Mouse (Mus musculus) ZHBTc4 (cell line): ENCODE results near the gene Bak1.

ENCODE experiments used
- DNase-seq: peaks from one replicate; pipeline ENCODE4 v3.0.0-alpha.2; 2011; ENCODE audit warnings: low read depth, low spot score

Gene Bak1

DNA sequence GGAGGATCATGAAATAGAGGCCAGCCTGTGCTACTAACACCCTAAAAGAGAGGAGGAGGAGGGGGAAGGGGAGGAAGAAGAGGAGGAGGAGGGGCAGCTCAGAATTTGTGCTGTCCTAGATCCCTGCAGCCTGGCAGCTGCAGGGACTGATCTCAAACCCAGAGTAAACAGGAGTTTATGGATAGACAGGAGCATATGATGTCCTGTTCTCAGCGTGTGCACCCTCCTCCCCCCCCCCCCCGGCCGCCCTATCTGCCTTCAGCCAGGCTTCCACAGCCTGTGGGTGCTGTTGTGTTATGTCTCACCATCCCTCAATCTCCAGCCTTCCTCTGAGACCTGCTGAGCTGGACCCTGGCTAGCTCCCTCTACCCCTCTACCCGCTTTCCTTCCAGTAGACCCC lies at the start of gene Bak1:
TSS of gene Bak1 (minus strand) at position 101 of the 400 bp plus-strand sequence.
- DNase-seq = no peak

DNA sequence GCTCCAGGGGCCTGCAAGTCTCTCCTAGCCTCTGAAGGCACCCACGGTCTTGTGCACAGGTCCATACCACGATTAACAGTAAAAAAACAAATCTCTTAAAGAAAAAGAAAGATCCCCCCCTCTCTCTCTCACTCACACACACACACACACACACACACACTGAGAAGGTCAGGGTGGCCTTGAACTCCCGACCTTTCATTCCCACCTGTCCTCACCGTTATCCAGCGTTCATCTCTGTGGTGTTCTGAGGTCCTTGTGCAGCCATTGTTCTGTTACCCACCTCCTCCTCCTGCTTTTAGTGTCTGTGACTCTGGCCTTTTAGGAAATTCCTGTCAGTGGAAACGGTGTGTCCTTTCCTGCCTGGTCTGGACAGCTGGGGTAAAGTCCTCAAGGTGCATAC lies 49.7 kb upstream of the Bak1 start:
- DNase-seq = no peak

DNA sequence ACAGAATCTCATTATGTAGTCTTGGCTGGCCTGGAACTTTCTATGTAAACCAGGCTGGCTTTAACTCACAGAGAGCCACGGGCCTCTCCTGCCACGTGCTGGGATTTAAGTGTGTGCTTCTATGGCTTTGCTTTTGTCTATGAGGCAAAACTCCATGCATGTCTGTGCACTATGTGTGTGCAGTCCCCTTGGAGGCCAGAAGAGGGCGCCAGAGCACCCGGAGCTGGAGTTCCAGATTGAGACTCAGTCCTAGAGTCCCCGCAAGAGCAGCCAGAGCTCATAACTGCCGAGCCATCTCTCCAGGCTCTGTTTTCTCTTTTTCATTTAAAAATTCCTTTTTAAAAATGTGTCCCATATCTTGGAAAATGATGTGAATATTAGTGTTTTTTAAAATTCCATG lies 49.1 kb upstream of the Bak1 start:
- peak; percentile 92 for DNase-seq

DNA sequence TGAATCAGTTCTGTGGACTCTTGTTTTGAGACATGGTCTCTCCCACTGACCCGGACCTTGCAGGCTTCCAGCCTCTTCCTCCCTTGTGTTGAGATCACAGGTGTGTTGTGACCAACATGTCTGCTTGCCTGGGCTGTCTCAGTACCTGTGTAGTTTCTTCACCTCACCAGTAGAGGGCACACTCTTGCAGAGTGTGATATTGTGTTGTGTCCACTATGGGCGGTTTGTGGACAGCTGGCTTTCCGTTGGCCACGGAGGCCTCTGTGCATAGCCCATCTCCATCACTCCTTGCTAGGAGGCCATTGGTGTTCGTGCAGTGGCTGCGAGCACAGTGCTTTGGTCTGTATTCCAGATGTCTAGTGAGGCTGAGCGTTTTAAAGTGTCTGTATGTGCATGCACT lies 48.3 kb upstream of the Bak1 start:
- DNase-seq = peak; percentile 57

DNA sequence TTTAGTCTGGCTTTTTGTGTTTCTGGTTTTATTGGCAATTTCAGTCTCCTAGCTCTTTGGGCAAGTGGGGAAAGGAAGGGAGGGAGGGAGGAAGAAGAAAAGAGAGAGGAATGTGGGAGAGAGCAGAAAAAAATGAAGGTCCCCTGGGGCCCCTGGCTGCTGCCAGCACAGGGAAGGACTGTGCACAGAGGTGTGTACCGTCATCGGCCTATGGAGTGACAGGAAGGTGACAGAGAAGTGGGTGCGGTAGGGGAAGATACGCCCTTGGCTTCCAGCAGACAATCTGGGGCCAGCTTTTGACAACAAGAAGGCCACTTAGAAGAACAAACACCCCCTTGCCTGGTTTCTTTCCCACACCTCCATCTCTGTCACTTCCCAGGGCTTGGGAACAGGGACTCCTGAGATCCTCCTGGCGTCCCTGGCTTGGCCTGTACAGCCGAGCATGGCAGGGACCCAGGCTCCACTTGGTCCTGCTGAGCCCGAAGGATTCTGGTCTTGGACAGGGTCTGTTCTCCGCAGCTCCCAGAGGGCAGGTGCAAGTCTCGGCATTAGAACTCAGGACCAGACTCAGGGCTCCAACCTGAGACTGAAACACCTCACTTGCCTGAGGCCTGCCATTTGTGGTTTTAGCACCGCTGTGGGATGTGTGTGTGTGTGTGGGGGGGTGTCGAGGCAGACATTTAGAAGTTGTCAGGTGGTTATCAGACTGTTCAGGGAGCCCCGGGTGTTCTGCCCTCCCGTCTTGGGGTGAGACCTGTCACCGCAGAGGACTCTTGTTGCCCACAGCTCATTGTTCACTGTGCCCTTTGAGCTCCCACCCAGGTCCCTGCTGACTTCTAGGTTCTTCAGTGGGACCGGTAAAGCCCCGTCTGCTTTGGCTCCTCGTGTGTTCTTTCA lies 46.3 kb upstream of the Bak1 start:
- DNase-seq = no peak

DNA sequence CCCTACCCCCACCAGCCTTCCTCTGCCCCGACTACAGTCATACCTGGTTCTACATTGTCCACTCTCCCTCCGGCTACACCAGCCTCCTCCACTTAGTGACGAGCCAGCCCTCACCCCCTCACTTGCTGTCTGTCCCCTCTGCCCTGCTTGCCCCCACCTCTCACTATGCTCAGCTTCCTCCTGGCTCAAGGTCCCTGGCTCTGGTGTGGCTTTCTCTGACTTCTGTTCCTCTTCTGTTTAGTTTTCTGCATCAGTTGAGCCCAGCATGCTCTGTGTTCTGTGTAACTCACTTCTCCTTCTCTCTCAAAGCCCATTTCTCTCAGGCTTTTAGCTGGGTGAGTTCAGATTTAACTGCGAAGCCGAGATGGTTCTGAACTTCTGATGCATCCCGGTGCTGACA lies 45.4 kb upstream of the Bak1 start:
- DNase-seq = no peak

DNA sequence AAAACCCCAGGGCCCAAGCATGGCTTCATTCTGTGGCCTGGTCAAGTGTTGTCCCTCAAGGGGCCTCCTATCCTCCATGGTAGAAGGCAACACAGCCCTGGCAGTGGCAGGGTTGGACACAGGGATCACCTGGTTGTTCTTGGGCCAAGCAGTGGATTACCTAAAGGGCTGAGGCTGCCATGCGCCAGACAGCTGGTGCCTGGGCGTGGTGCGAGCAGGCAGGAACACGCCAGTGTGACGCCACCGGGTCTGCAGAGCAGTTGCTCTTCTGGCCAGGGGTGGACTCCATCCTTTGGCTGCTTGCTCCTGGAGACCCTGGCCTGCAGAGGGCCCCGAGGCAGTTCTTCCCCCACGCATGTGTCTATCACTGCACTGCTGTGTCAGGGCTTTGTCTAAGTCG lies 45.0 kb upstream of the Bak1 start:
- no peak for DNase-seq

DNA sequence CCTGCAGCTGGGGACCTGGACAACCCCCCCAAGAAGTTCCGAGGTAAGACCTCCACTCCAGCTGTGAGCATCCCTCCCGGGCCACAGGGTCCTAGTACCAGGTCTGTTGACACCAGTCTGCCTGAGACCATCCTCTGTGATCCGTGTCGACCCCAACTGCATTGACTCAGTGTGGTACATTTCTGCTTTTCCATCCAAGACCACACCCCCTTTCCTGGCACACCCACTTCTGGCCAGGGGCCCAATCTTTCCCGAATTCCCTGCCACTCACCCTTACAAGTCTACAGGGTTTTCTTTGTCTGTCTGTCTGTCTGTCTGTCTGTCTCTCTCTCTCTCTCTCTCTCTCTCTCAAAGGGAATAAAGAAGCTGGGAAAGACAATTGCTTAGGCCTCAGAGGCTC lies 44.3 kb upstream of the Bak1 start:
- no peak for DNase-seq

DNA sequence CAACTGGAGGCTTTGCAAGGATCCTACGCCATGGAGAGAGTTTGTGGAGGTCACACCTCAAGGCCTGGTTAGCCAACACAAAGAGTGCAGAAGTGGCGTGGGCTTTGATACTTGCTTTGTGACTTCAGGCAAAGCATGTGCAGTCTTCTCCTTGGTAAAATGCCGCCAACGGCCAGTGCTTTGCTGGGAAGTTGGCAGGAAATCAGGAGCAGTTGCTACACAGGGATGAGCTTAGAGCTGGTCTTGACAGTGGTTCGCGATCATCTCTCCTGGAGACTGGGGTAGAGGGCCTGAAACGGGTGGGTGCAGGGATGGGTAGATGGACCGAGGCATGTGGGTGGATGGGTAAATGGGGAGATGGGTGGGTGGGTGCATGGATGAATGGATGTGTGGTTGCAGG lies 43.6 kb upstream of the Bak1 start:
- DNase-seq = no peak

DNA sequence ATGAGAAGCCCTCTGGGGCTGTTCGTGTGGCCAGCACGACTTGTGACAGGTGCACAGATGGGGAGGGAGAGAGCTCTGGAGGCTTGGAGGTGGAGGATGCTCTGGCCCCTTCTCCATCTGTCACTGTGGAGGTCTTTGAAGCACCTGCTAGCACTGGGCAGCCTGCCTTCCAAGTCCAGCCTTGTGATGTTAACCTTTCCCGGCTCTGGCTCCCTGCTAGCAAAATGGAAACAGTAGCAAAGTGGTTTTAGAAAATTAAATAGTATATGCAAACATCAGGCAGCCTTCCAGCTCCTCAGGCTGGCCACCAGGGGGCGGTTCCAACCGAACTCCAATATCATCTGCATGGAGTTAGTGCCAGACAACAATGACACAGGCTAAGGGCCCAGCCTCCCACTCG lies 42.8 kb upstream of the Bak1 start:
- DNase-seq = peak; percentile 61

DNA sequence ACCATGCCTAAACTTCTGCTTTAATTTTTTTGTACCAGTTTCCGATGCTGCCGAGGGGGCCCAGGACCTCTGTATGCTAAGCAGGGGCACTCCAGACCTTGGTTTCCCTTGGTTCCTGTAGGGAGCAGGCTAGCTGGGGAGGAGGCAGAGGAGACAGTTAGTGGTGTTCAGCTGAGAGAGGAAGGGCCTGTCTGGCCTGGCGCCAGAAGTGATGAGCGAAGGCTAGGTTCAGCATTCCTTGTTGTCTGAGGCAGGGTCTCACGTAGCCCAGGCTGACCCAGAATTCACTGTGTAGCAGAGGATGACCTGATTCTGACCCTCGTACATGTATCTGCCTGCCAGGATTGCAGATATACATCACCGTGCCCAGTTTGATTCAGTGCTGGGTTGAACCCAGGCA lies 42.1 kb upstream of the Bak1 start:
- DNase-seq = no peak

DNA sequence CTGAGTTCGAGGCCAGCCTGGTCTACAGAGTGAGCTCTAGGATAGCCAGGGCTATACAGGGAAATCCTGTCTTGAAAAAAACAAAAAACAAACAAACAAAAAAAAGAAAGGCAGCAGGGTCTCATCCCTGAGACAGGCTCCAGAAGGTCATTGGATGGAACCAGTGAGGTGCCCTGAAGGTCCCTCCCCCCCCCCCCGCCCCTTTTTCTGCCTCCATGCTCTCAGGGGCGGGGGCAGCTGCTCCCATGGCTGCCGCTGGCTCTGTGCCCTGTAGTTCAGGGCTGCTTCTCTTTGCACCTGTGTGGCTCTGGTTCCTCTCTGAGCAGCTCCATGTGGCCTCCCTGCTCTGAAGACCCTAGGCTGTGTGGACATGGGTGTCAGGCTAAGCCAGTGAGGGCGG lies 40.3 kb upstream of the Bak1 start:
- peak; percentile 78 for DNase-seq

DNA sequence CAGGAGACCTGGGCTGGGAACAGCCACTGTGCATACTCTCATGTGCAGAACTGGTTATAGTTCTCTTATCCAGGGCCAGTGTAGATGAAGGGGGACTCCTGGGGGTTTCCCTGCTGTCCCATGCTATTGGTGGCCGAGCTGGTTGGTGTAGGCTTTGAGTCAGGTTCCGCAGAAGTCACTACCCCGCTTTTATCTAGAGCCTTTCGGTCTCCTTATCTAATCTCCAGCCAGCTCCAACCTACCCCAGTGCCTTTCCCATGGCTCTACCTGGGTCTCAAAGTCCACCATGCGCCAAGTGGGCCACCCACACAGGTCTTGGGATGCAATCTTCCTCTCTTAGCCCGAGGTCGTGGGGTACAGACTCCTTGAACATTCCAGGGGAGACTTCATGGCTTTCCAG lies 37.3 kb upstream of the Bak1 start:
- no peak for DNase-seq

DNA sequence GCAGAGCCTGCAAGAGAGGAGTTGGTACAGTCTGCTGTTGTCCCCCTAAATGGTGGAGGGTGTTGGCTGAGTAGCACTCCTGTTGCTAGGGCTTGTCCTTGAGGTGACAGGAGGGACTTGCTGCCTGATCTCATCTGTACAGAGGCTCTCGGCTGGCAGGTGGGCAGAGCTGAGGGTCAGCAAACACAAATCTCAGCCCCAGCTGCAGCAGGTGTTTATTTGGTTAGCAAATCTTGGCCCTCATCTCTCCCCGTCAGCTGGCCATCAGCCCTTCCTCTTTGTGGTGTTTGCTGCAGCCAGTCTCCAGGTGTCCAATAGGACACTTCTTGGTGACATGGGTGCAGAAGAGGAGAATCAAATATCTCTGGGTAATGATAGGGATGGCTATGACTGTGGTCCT lies 35.4 kb upstream of the Bak1 start:
- no peak for DNase-seq

DNA sequence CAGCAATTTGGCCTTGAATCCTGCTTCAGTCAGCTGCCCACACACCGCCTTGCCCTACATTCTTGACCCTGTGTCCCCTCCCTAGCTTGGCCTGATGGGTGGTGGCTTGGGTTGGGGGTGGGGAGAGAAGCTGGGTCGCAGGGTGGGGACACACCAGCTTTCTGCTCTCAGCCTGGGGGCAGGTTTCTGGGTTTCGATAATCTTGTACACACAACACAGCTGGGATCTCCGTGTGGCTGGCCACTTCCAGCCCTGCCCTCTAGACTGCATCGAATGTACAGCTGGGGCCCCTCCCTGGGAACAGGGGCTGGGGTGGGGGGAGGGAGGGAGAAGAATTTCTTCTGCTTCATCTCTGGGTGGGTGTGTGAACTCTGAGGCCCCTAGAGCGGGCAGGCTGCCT lies 34.9 kb upstream of the Bak1 start:
- DNase-seq = peak; percentile 73

DNA sequence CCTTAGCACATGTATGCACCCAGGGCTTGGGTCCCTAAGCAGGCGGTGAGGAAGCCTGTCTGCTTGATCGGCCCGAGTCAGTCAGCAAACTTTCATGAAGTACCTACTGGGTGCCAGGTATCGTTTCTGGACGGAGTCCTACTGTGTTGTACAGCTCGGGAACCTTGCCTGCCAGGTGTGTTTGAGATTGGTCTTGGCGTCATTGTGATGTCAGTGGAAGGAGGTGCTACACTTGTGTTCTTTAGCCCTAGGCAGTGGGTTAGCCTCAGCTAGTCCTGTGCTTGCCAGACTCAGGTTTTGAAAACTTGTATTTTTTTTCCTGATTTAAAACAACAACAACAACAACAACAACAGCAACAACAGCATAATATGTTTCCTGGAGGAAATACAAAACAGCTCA lies 33.9 kb upstream of the Bak1 start:
- peak; percentile 51 for DNase-seq

DNA sequence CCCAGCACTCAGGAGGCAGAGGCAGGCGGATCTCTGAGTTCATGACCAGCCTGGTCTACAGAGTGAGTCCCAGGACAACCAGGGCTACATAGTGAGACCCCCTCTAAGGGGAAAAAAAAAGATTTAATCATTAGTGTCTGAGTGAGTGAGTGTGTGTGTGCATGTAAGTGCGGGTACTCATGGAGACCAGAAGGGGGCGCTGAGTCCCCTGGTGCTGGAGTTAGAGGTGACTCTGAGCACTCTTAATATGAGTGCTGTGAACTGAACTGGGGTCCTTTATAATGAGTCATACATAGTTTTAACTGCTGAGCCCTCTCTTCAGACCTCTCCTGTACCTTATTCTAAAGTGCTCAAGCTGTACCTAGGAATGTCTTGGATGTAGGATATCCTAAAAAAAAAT lies 32.9 kb upstream of the Bak1 start:
- DNase-seq = peak; percentile 58

DNA sequence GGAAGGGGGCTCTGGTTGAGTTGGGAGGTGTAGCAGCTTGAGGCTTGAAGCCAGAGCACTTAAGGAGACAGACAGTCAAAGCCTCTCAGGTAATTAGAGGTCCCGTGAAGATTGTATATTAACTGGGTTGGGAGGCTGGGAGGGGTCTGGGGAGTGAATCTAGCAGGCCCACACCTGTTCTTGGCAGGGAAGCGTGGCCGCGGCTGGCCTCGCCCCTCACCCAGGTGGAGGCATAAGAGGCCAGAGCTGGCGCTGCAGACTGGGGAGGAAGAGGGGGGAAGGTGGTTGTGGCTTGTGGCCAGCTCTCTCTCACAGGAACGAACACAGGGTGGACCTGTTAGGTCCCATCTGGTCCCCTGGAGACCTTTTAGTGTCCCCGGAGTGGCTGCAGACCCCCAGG lies 31.9 kb upstream of the Bak1 start:
- DNase-seq = no peak

DNA sequence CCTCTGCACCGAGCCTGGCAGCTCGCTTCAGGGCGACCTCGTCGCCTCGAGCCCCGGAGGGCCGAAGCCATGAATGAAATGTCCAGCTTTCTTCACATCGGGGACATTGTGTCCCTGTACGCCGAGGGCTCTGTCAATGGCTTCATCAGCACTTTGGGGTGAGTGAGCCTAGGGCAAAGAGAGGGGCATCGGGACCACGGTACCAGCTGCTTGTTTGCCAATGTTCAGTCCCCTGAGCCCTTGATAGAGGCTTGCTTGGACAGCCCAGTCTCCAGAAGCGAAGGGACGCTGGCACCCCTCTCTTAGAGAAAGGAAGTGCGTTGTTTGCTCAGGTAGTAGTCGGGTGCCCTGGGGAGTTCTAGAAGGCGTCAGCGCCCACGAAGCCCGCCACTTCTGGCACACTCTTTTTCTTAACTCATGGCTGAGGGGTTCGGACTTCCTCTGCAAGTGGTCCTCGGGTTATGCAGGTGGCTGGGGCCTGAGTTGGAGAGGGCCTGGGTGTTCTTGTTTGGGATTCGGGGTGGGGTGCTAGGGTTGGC lies 28.8 kb upstream of the Bak1 start:
- DNase-seq = no peak

DNA sequence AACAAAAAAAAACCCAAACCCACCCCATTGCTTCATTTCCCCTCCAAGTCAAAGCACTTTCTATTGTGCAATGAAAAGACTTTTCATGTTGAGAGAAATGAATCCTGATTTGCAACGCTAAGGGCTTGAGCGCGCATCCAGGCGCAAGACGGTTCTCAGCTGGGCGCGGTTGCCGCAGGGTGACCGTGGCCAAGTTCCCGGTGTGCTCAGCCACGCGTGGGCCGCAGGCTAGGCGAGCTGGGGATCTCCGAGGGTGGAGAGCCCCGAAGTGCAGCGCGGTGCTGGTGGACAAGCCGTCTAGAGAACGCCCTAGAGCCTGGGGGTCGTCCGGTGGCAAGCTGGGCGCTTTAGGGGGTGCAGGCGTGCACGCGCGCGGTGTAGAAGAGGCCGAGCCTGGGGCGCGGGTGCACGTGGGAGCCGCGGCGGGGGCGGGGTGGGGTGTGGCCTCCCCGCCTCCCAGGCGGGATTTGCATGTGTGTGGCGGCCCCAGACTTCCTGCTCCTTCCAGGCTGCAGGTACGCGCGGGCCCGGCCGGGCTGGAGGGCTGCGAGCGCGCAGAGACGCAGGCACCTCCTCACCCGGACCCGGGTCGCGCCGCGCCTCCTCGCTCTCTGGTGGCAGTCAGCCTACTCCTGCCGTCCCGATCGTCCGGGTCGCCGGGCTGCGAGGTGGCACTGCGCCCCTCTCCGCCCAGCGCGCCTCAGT lies 28.2 kb upstream of the Bak1 start, which contains the start of gene Itpr3:
TSS of gene Itpr3 (plus strand) at position 493 of the 705 bp plus-strand sequence.
- peak; percentile 94 for DNase-seq

DNA sequence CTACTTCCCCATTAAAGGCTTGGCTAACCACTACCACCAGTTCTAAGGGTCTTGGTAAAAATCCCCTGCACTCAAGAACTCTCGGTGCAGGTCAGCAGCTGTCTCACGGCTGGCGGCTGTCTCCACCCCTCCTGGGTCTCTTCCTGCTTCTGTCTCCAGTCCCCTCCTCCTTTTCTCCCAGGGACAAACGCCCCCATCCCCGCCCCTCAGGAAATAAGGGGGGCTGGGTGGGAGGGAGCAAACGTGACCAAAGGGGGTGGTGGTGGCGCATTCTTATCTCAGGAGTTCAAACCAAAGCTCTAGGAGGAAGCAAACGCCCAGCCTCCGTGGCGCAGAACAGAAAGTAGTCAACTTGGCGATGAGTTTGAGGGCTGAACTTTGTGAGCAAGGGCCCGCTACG lies 27.4 kb upstream of the Bak1 start:
- peak; percentile 92 for DNase-seq

DNA sequence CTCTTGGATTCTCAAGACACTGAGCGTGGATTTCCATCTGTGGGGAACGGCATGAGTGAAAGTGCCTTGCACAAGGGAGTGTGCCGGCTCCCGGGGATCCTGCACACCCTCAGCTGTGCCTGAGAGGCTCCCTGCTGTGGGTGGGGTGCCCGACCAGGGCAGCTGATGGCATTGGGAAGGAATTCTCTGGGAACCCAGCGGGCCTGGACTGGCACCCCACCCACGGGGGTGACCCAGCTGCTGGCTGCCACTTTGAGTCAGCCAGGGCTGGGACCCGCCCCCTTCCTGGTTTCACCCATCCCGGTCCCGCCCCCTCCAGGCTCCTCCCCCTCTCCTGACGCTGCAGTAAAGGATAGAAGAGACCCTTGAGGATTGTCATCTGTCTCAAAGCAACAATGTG lies 22.7 kb upstream of the Bak1 start:
- peak; percentile 87 for DNase-seq

DNA sequence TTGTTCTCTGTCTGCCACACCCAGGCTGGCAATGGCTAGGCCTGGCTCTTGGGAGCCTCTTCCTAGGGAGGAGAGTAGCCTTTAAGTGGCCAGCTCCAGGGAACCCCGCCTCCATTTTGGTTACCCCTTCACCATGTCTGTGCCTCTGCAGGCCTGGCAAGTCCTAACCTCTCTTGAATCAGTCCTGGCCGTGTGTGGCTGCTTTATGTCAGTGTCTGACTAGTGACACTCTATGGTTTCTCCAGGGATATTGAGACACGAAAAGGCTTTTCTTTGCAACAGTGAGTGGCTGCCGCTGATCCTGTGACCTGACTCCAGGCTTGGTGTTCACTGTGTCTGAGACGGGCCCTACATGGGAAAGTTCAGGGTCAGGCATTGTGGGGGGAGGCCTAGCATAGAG lies 22.0 kb upstream of the Bak1 start:
- no peak for DNase-seq
